Mouse (Mus musculus) spleen, adult 2 months (tissue): ENCODE data around the gene Tmc2. TPM values are rescaled to one million over a fixed set of nuclear protein-coding genes. Genes with fewer than 3 reads are reported as not detected.

Source experiments
- DNase-seq, 2 experiments: peaks; one replicate each; pipeline versions ENCODE4 v3.0.0 to v3.0.0-alpha.2; 2012 to 2021; ENCODE audit warnings: low spot score in 2 of 2, low read depth in 1 of 2
- H3K27ac ChIP-seq: fragments of 200-500 bp; 2 replicates; pipeline ENCODE4 v1.5.1; 2012; ENCODE audit warnings: low read length, inconsistent platforms; ENCODE audit not compliant: insufficient read depth
- H3K27me3 ChIP-seq: fragments of 200-500 bp; 2 replicates; pipeline ENCODE4 v1.6.1; 2012; ENCODE audit warnings: mild to moderate bottlenecking, moderate library complexity, low read length, inconsistent platforms; ENCODE audit not compliant: control insufficient read depth, insufficient read depth
- H3K36me3 ChIP-seq: fragments of 200-500 bp; 2 replicates; pipeline ENCODE4 v1.6.1; 2012; ENCODE audit warnings: mild to moderate bottlenecking, low read length, inconsistent platforms; ENCODE audit not compliant: control insufficient read depth, insufficient read depth
- H3K4me1 ChIP-seq: fragments of 200-500 bp; 2 replicates; pipeline ENCODE4 v1.6.1; 2011; ENCODE audit warnings: inconsistent platforms; ENCODE audit not compliant: control insufficient read depth, insufficient read depth, insufficient read length
- H3K4me3 ChIP-seq: fragments of 200-500 bp; 2 replicates; pipeline ENCODE4 v1.5.1; 2011; ENCODE audit warnings: mild to moderate bottlenecking, inconsistent platforms; ENCODE audit not compliant: insufficient read depth, insufficient read length; ENCODE audit errors: extremely low read depth
- CTCF ChIP-seq: fragments of 200-500 bp; IDR thresholded peaks from 2 replicates; pipeline ENCODE4 v1.5.1; 2011; ENCODE audit warnings: mild to moderate bottlenecking, inconsistent platforms; ENCODE audit not compliant: insufficient read depth, insufficient read length, insufficient replicate concordance; ENCODE audit errors: extremely low read depth
- POLR2A ChIP-seq: fragments of 200-500 bp; IDR thresholded peaks from 2 replicates; pipeline ENCODE4 v1.6.1; 2011; ENCODE audit warnings: low read depth, low read length, inconsistent platforms
- WGBS: fragments of 180-500 bp; shearing (Covaris S2); methylation state at CpG from one replicate; pipeline ENCODE4 v1.1.7; 2018; 5-methylcytosine and 5-hydroxymethylcytosine counted together
- polyA plus RNA-seq: library from polyadenylated mRNA; depleted of rRNA; stranded (reverse); fragments of >200 nt; gene quantifications from 2 replicates; pipeline ENCODE4 v1.2.3, GENCODE M21; 2012

The Tmc2 gene
- polyA plus RNA-seq, 1 experiment = not detected

- H3K4me1 ChIP-seq = peaks cover 9% of the 10 kb centered on the region
- no peaks in the 10 kb centered on the region for H3K27me3 ChIP-seq
- H3K36me3 ChIP-seq = peaks cover 13% of the 10 kb centered on the region
- H3K27ac ChIP-seq = peak overlapping the region; percentile 56
- peak in 1 of 2 experiments; percentile 8 for DNase-seq
- TF ChIP-seq CTCF (no peak), POLR2A (no peak)
- WGBS = 4% methylated on average over 15 of the region's 15 CpGs
- H3K4me3 ChIP-seq = peak overlapping the region; percentile 95
These were observed 15.4 kb upstream of the Tmc2 start for GRCm38 (mm10) chr2:130179507-130180019.

GRCm38 (mm10) chr2:130188391-130188790, 6.6 kb upstream of the Tmc2 start:
- Histone ChIP-seq H3K27ac (no peak overlapping the region), H3K4me3 (no peak overlapping the region), H3K36me3 (no peaks in the 10 kb centered on the region), H3K4me1 (no peaks in the 10 kb centered on the region), H3K27me3 (no peaks in the 10 kb centered on the region; the same call in 1 of the 2 replicates)
- 86% methylated on average over 12 of the region's 12 CpGs for WGBS
- DNase-seq = no peak
- TF ChIP-seq CTCF (no peak), POLR2A (no peak)

DNA sequence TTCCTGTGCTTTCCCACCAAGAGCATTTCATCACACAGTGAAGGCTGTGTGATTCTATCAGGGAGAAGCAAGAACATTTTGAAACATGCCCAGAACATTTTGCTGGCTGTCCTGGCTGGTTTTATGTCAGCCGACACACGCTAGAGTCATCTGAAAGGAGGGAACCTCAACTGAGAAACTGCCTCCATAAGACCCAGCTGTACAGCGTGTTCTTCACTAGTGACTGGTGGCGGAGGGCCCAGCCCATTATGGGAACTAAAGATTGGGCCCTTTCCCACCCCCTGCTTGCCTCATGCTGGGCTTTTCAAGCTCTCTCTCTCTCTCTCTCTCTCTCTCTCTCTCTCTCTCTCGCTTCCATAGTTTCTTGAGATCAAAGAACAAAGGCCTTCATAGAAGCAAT, 6.0 kb downstream of the Tmc2 start:
- Histone ChIP-seq H3K27ac (no peak overlapping the region), H3K4me3 (no peak overlapping the region), H3K36me3 (no peaks in the 10 kb centered on the region), H3K27me3 (no peaks in the 10 kb centered on the region), H3K4me1 (no peaks in the 10 kb centered on the region)
- DNase-seq = no peak
- 84% methylated on average over 5 of the region's 5 CpGs for WGBS
- TF ChIP-seq POLR2A = no peak
- no peak for TF ChIP-seq CTCF

- H3K27ac ChIP-seq = no peak overlapping the region
- H3K4me1 ChIP-seq = no peaks in the 10 kb centered on the region
- no peak overlapping the region for H3K4me3 ChIP-seq
- DNase-seq = no peak
- no peak for TF ChIP-seq CTCF
- H3K36me3 ChIP-seq = no peaks in the 10 kb centered on the region
- WGBS = 52% methylated on average over 2 of the region's 2 CpGs
- H3K27me3 ChIP-seq = no peaks in the 10 kb centered on the region
These were observed 12.4 kb downstream of the Tmc2 start for GRCm38 (mm10) chr2:130207376-130207775.

GRCm38 (mm10) chr2:130207996-130208395, 13.0 kb downstream of the Tmc2 start:
- Histone ChIP-seq H3K4me1 (no peaks in the 10 kb centered on the region), H3K36me3 (no peaks in the 10 kb centered on the region), H3K27me3 (no peaks in the 10 kb centered on the region), H3K4me3 (no peak overlapping the region), H3K27ac (no peak overlapping the region)
- TF ChIP-seq POLR2A (no peak), CTCF (no peak)
- no peak for DNase-seq
- 86% methylated on average over 3 of the region's 3 CpGs for WGBS

DNA sequence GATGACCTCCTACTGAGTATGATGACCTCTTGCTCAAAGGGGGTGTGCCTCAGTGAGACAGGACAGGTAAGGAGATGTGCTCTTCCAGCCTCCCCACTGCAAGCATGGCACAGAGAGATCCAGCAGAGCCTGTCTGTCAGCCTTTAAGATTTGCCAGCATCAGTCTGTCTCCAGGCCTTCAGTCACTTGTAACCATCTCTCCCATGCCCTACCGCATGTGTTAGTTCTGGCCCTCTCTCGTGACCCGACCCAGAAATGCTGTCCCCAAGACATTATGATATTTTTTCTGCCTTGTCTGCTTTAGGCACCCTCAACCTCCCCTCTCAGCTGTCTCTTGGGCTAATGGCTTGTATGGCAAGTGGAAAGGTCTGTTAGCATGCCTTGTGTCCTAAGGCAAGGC, 14.6 kb downstream of the Tmc2 start:
- no peak for TF ChIP-seq POLR2A
- no peak for TF ChIP-seq CTCF
- no peaks in the 10 kb centered on the region for H3K27me3 ChIP-seq
- H3K36me3 ChIP-seq = no peaks in the 10 kb centered on the region
- no peaks in the 10 kb centered on the region for H3K4me1 ChIP-seq
- DNase-seq = no peak
- H3K27ac ChIP-seq = no peak overlapping the region
- no peak overlapping the region for H3K4me3 ChIP-seq
- WGBS = 96% methylated on average over 3 of the region's 3 CpGs

- Histone ChIP-seq H3K27me3 (no peaks in the 10 kb centered on the region), H3K4me3 (no peak overlapping the region), H3K27ac (no peak overlapping the region), H3K4me1 (no peaks in the 10 kb centered on the region), H3K36me3 (no peaks in the 10 kb centered on the region)
- TF ChIP-seq CTCF (no peak), POLR2A (no peak)
- DNase-seq = no peak
- 90% methylated on average over 2 of the region's 2 CpGs for WGBS
These were observed 16.6 kb downstream of the Tmc2 start for GRCm38 (mm10) chr2:130211581-130211980.

- Histone ChIP-seq H3K4me1 (no peaks in the 10 kb centered on the region), H3K27me3 (no peaks in the 10 kb centered on the region; the same call in 1 of the 2 replicates), H3K4me3 (no peak overlapping the region), H3K27ac (no peak overlapping the region), H3K36me3 (no peaks in the 10 kb centered on the region)
- TF ChIP-seq CTCF (no peak), POLR2A (no peak)
- no peak for DNase-seq
- 54% methylated on average over 9 of the region's 9 CpGs for WGBS
These were observed 51.9 kb downstream of the Tmc2 start for GRCm38 (mm10) chr2:130246912-130247311.
